Mouse (Mus musculus) lung, postnatal 0 days (tissue): ENCODE data around the gene Trappc11.

Experiments used
- CTCF ChIP-seq: IDR thresholded peaks from 2 replicates; pipeline ENCODE4 v1.5.1; 2016; ENCODE audit warnings: antibody characterized with exemption, mild to moderate bottlenecking
- EP300 ChIP-seq: IDR thresholded peaks from 2 replicates; pipeline ENCODE4 v1.6.1; 2016; ENCODE audit warnings: antibody characterized with exemption, mild to moderate bottlenecking, control low read depth

DNA sequence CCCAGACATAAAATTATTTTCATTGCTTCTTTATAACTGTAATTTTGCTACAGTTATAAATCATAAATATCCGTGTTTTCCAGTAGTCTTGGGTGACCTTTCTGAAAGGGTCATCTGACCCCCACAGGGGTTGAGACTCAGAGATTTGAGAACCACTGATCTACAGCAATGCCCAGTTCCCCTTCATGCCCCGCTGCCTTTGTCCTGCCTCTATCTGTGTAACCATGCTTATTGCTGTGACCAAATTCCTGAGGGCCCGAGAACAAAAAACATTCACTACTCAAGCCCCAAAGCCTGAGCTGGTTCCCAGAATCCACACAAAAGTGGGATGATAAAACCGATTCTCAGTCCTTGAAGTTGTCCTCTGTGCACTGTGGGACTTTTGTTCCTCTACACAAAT is 5.1 kb upstream of the Trappc11 start:
- no peak for TF ChIP-seq CTCF
- TF ChIP-seq EP300, result no peak
